Mouse (Mus musculus): Measurements from ENCODE around the gene Tmc8. TPM values are rescaled to one million over a fixed set of nuclear protein-coding genes. Genes with fewer than 3 reads are reported as not detected.

Gene Tmc8
- polyA plus RNA-seq, 1 experiment from 2014 or later, result 3.7 TPM

DNA sequence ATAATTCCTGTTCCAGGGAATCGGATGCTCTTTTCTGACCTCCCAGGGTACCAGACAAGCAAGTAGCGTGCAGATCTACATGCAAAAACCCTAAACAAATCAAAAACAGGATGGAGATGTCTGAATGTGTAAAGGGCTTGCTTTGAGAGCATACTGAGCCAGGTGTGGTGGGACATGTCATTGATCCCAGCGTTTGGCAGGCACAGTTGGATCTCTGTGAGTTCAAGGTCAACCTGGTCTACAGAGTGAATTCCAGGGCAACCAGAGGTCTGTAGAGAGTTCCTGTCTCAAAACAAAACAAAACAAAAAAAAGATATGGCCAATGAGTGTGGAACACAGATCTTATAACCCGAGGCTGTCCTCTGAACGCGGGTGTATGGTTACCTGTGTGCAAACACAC is 41.5 kb downstream of the Tmc8 start:
- ATAC-seq (ENCODE audit: insufficient read depth, low FRiP score), result no peak
- H3K4me1 ChIP-seq (ENCODE audit: control insufficient read depth, insufficient read depth, low read length), result peaks cover 51% of the 10 kb centered on the region
- H3K9me3 ChIP-seq (replicated peaks; ENCODE audit: control insufficient read depth, low read length), result no peaks in the 10 kb centered on the region
- no peak overlapping the region for H3K9ac ChIP-seq (ENCODE audit: low read length)
- H3K27ac ChIP-seq (ENCODE audit: low read length), result peak overlapping the region; percentile 73
- 76% methylated on average over 6 of the region's 6 CpGs for WGBS
- no peak overlapping the region for H3K4me3 ChIP-seq (replicated peaks; ENCODE audit: low read length)
- H3K27me3 ChIP-seq (ENCODE audit: control insufficient read depth, insufficient read depth, low read length), result no peaks in the 10 kb centered on the region
- peak overlapping the region; percentile 74; the same call in 1 of the 2 replicates for H3K4me2 ChIP-seq (ENCODE audit: low read depth, low read length)
- H3K36me3 ChIP-seq (ENCODE audit: control insufficient read depth, insufficient read depth, low read length), result no peaks in the 10 kb centered on the region

DNA sequence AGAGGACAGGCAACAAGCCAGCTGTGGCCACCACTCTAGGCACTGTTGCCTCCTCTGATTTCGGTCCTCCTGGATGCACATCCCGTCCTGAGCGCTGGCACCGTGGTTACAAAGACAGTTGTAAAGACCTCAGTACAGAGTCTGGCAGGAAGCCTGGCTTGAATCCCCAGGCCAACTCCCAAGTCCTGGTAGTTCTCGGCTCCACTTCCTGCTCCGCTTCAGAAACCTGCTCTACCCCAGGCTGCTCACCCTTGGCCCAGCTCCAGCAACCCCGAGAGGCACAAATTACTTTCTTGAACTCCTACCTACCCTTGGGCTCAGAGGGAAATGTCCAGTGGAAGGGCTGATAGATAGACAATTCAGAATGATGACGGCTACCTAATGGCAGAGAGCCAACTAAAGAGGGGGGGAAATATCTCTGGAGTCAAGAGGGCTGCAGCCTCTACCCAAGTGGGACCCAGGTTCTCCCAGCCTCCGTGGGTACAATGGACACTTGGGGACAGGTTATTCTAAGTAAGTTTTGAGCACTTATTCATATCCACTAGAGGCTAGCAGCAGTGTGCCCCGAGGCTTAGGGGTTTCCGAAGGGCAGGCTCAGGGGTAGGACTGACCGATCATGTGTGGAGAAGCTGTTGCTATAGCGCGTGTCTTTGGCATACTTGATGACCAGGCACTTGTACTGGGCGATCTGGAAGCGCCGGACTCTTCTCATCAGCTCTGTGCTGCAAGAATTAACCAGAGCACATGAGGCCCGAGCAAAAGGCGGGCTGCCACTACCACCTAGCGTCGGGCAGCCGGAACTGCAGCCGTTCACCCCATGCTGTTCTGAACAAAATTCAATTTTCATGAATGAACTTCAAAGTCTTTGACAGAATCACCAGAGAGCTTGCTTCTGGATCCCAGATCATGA is 42.4 kb downstream of the Tmc8 start:
- Histone ChIP-seq H3K27me3 (ENCODE audit: control insufficient read depth, insufficient read depth, low read length) (no peaks in the 10 kb centered on the region), H3K4me3 (replicated peaks; ENCODE audit: low read length) (peak overlapping the region; percentile 55), H3K27ac (ENCODE audit: low read length) (peak overlapping the region; percentile 94), H3K9me3 (replicated peaks; ENCODE audit: control insufficient read depth, low read length) (no peaks in the 10 kb centered on the region), H3K4me2 (ENCODE audit: low read depth, low read length) (peak overlapping the region; percentile 74), H3K4me1 (ENCODE audit: control insufficient read depth, insufficient read depth, low read length) (peaks cover 60% of the 10 kb centered on the region), H3K9ac (ENCODE audit: low read length) (peak overlapping the region; percentile 77), H3K36me3 (ENCODE audit: control insufficient read depth, insufficient read depth, low read length) (no peaks in the 10 kb centered on the region)
- peak; percentile 59 for ATAC-seq (ENCODE audit: insufficient read depth, low FRiP score)
- 12% methylated on average over 23 of the region's 23 CpGs for WGBS

DNA sequence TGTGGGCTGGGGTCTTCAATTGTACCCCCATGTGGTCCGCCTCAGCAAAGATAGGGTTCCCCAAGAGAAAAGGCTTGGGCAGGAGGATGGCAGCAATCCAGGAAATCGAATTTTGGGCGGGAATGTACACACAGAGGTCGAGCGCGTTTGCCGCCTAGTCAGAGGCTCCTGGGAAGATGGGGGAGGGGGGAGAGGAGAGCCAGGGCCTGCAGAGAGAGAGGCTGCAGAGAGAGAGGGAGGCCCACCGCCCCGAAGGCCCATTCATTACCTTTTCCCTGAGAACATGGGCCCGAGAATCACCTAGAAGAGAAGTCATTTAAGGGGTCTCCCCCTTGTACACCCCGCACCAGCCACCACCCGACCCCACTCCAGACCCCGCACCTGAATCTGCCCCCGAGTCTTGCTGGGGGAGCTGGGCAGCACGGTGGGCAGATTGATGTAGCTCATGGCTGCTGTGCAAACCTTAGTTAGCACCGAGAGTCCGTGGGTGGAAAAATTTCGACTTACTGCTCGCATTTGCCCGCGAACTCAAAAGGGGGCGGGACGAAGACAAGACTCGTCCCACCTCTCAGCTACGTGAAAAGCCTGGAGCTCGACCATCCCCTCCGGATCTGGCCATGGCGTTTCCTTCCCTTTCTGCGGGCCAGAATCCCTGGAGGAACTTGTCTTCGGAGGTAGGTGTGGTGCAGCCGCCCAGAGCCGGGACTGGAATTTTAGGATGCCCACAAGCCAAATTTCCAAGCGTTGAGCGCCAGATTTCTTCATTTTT is 43.6 kb downstream of the Tmc8 start, which contains the start of the genes Afmid and Tk1:
Gene Afmid (plus strand): TSS at position 592 of the 769 bp plus-strand sequence.
Gene Tk1 (minus strand): TSS at position 760 of the 769 bp plus-strand sequence.
- H3K4me3 ChIP-seq (replicated peaks; ENCODE audit: low read length), result peak within 1 kb of the TSS; percentile 55
- WGBS, result under 1% methylated on average over 34 of the region's 34 CpGs
- H3K27ac ChIP-seq (ENCODE audit: low read length), result peak within 1 kb of the TSS; percentile 94
- no peaks in the 10 kb centered on the region for H3K36me3 ChIP-seq (ENCODE audit: control insufficient read depth, insufficient read depth, low read length)
- H3K4me1 ChIP-seq (ENCODE audit: control insufficient read depth, insufficient read depth, low read length), result peaks cover 72% of the 10 kb centered on the region
- H3K4me2 ChIP-seq (ENCODE audit: low read depth, low read length), result peak within 1 kb of the TSS; percentile 74
- no peaks in the 10 kb centered on the region for H3K9me3 ChIP-seq (replicated peaks; ENCODE audit: control insufficient read depth, low read length)
- H3K27me3 ChIP-seq (ENCODE audit: control insufficient read depth, insufficient read depth, low read length), result no peaks in the 10 kb centered on the region
- ATAC-seq (ENCODE audit: insufficient read depth, low FRiP score), result peak; percentile 63; the same call in 1 of the 2 replicates
- H3K9ac ChIP-seq (ENCODE audit: low read length), result peak within 1 kb of the TSS; percentile 77

DNA sequence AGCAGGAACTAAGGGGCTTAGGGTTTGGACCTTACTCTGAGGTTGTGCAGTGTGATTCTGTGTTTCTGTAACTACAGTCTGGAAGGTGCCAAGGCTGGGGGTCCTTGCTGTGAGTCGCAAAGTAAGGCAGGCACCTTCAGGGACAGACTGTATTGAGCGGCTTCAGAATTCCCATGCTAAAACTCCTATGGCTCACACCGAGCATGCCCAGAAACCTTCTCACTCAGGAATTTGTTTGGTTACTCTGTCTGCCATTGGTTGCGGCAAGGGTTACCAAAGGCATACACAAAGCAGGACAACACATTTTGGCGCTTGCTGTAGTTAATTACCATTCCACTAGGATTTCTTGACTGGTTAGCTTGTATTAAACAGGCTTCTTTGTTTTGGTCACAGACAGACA is 44.3 kb downstream of the Tmc8 start:
- Histone ChIP-seq H3K4me3 (replicated peaks; ENCODE audit: low read length) (peak overlapping the region; percentile 55), H3K36me3 (ENCODE audit: control insufficient read depth, insufficient read depth, low read length) (no peaks in the 10 kb centered on the region), H3K27ac (ENCODE audit: low read length) (peak overlapping the region; percentile 94), H3K4me1 (ENCODE audit: control insufficient read depth, insufficient read depth, low read length) (peaks cover 76% of the 10 kb centered on the region), H3K27me3 (ENCODE audit: control insufficient read depth, insufficient read depth, low read length) (no peaks in the 10 kb centered on the region), H3K9ac (ENCODE audit: low read length) (peak overlapping the region; percentile 77), H3K4me2 (ENCODE audit: low read depth, low read length) (peak overlapping the region; percentile 74), H3K9me3 (replicated peaks; ENCODE audit: control insufficient read depth, low read length) (no peaks in the 10 kb centered on the region)
- 0 out of 2 replicates have a peak, but pooled peaks have one; percentile 3 for ATAC-seq (ENCODE audit: insufficient read depth, low FRiP score)
- 3% methylated on average over 5 of the region's 5 CpGs for WGBS

DNA sequence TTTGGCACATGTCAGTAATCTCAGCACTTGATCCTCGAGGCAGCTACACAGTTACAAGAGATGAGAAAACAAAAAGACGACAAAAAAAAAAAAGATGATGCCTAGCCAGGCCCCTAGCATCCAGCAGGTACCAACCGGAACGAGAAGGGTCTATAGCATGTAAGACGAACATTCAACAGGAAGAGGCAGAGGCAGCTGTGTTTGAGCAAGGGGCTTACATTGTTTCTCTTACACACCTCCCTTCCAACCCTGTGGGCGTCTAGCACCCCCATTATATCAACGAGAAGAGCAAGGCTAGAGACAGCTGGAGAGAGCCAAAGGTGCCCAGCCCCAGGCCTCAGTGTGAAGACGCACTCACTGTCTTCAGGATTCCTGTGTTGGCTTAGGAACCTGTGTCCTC is 45.0 kb downstream of the Tmc8 start:
- no peak overlapping the region; the same call in 1 of the 2 replicates for H3K4me3 ChIP-seq (replicated peaks; ENCODE audit: low read length)
- 37% methylated on average over 8 of the region's 8 CpGs for WGBS
- no peaks in the 10 kb centered on the region for H3K9me3 ChIP-seq (replicated peaks; ENCODE audit: control insufficient read depth, low read length)

DNA sequence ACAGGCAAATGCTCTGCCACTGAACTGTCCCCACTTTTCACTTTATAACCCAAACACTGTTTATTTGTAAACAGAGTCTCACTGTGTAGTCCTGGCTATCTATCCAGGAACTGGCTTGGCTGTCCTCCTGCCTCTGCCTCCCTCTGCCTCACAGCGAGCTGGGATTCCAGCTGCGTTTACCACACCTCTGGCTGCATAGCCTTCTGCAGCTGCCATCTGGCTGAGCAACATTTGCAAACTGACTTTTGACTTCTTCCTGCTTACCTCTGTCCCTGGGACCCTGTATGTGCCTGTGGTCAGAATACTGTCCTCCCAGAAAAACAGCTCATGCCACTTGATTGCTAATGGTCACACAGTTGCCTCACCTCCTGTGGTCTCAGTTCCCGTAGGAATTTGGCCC is 45.5 kb downstream of the Tmc8 start:
- H3K4me2 ChIP-seq (ENCODE audit: low read depth, low read length), result peak overlapping the region; percentile 74; the same call in 1 of the 2 replicates
- peaks cover 77% of the 10 kb centered on the region for H3K4me1 ChIP-seq (ENCODE audit: control insufficient read depth, insufficient read depth, low read length)
- no peaks in the 10 kb centered on the region for H3K27me3 ChIP-seq (ENCODE audit: control insufficient read depth, insufficient read depth, low read length)
- peak overlapping the region; percentile 94; the same call in 1 of the 2 replicates for H3K27ac ChIP-seq (ENCODE audit: low read length)
- 45% methylated on average over 3 of the region's 3 CpGs for WGBS
- peak overlapping the region; percentile 40; the same call in 1 of the 2 replicates for H3K9ac ChIP-seq (ENCODE audit: low read length)
- H3K36me3 ChIP-seq (ENCODE audit: control insufficient read depth, insufficient read depth, low read length), result no peaks in the 10 kb centered on the region
- ATAC-seq (ENCODE audit: insufficient read depth, low FRiP score), result no peak
- H3K4me3 ChIP-seq (replicated peaks; ENCODE audit: low read length), result no peak overlapping the region
- H3K9me3 ChIP-seq (replicated peaks; ENCODE audit: control insufficient read depth, low read length), result no peaks in the 10 kb centered on the region

More for the DNA sequence above, 45.0 kb downstream of the Tmc8 start:
- no peaks in the 10 kb centered on the region for H3K36me3 ChIP-seq (ENCODE audit: control insufficient read depth, insufficient read depth, low read length)
- no peak for ATAC-seq (ENCODE audit: insufficient read depth, low FRiP score)
- peak overlapping the region; percentile 74 for H3K4me2 ChIP-seq (ENCODE audit: low read depth, low read length)
- peak overlapping the region; percentile 94; the same call in 1 of the 2 replicates for H3K27ac ChIP-seq (ENCODE audit: low read length)
- H3K4me1 ChIP-seq (ENCODE audit: control insufficient read depth, insufficient read depth, low read length), result peaks cover 76% of the 10 kb centered on the region
- H3K27me3 ChIP-seq (ENCODE audit: control insufficient read depth, insufficient read depth, low read length), result no peaks in the 10 kb centered on the region
- H3K9ac ChIP-seq (ENCODE audit: low read length), result peak overlapping the region; percentile 77

DNA sequence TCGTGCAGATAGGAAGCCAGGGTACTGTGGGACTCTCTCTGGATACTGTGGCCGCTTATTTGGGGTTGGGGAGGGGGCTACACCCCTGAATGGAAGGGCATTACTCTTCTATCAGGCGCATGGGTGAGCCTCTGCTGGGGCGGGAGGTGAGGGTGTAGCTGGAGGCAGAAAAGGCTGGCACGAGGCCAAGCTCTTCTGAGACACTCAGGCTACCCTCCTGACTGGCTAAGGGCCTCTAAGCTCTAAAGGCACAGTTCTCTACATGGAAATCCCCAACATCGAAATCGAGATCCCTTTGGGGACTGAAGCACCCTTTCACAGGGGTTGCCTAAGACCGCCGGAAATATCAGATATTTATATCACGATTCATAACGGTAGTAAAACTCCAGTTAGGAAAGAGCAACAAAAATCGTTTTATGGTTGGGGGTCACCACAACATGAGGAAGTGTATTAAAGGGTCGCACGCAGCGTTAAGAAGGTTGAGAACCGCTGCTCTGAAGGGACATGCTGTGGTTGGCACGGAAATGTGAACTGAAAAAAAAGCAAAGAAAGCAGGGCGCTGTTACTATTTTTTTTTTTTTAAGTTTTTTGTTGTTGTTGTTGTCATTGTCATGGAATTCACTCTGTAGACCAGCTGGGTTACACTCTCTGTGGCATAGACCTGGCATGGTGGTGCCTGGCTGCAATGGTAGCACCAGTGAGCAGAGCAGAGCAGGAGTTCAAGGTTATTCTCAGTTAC is 46.4 kb downstream of the Tmc8 start:
- Histone ChIP-seq H3K27ac (ENCODE audit: low read length) (peak overlapping the region; percentile 94), H3K36me3 (ENCODE audit: control insufficient read depth, insufficient read depth, low read length) (no peaks in the 10 kb centered on the region), H3K4me3 (replicated peaks; ENCODE audit: low read length) (no peak overlapping the region), H3K27me3 (ENCODE audit: control insufficient read depth, insufficient read depth, low read length) (no peaks in the 10 kb centered on the region), H3K9me3 (replicated peaks; ENCODE audit: control insufficient read depth, low read length) (no peaks in the 10 kb centered on the region), H3K4me2 (ENCODE audit: low read depth, low read length) (no peak overlapping the region; the same call in 1 of the 2 replicates), H3K9ac (ENCODE audit: low read length) (peak overlapping the region; percentile 40), H3K4me1 (ENCODE audit: control insufficient read depth, insufficient read depth, low read length) (peaks cover 70% of the 10 kb centered on the region)
- ATAC-seq (ENCODE audit: insufficient read depth, low FRiP score), result no peak
- 58% methylated on average over 18 of the region's 18 CpGs for WGBS

DNA sequence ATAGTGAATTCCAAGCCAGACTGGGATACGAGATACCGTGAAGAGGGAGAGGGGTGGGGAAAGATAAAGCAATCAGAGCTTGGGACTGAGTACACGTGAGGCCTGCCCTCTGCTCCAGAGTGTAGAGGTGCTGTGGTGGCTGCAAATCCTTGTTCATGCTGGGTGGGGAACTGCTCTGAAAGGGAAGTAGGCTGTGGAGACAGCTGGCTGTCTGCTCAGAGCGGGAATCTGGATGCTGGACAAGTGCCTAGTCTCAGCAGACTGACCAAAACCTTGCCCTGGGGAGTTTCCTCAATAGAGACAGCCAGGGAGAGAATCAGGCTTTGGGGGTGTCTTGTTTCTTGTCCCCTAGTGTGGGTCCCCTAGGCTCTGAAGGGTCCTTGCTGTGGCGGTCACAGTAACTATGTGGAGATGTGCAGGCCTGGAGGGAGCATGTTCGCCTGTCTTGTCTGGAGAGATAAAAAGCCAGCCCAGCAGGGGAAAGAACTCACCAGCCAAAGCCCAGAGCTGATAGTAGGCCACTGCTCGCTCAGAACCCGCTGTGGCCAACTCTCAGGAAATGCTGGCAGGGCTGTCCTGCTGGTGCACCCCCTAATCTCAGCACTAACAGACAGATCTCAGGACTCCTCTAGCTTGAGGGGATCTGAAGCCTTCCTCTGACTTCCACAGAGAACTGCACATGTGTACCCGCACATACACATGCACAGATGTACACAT is 47.2 kb downstream of the Tmc8 start:
- ATAC-seq (ENCODE audit: insufficient read depth, low FRiP score), result peak; percentile 54; the same call in 1 of the 2 replicates
- Histone ChIP-seq H3K9me3 (replicated peaks; ENCODE audit: control insufficient read depth, low read length) (no peaks in the 10 kb centered on the region), H3K36me3 (ENCODE audit: control insufficient read depth, insufficient read depth, low read length) (no peaks in the 10 kb centered on the region), H3K4me1 (ENCODE audit: control insufficient read depth, insufficient read depth, low read length) (peaks cover 63% of the 10 kb centered on the region), H3K4me3 (replicated peaks; ENCODE audit: low read length) (no peak overlapping the region), H3K4me2 (ENCODE audit: low read depth, low read length) (no peak overlapping the region), H3K9ac (ENCODE audit: low read length) (peak overlapping the region; percentile 1; the same call in 1 of the 2 replicates), H3K27me3 (ENCODE audit: control insufficient read depth, insufficient read depth, low read length) (no peaks in the 10 kb centered on the region), H3K27ac (ENCODE audit: low read length) (peak overlapping the region; percentile 94)
- WGBS, result 38% methylated on average over 9 of the region's 9 CpGs

All from stomach, embryonic 16.5 days (tissue).